Mouse (Mus musculus): ENCODE data around the gene Arl9.
"Not testable (repeated sequence)": the region's sequence is repeated elsewhere in the genome, so short reads cannot be mapped to it uniquely, and the experiment has no call there.

Arl9 gene

DNA sequence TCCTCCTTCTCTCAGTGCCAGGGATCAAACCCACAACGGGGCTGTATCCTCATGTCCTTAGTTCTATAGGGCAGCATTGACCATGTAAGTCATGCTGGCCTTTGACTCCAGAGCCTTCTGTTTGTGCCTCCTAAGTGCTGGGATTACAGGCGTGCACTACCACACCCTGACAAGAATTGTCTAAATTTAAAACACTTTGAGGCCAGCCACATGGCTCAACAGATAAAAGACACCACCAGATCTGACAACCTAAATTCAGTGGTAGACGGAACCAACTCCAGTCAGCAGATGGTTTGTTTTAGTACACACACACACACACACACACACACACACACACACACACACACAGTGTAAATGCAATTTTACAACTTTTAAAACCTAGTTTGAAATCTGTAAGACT is 24.2 kb downstream of the Arl9 start:
- DNase-seq, result no peak

DNA sequence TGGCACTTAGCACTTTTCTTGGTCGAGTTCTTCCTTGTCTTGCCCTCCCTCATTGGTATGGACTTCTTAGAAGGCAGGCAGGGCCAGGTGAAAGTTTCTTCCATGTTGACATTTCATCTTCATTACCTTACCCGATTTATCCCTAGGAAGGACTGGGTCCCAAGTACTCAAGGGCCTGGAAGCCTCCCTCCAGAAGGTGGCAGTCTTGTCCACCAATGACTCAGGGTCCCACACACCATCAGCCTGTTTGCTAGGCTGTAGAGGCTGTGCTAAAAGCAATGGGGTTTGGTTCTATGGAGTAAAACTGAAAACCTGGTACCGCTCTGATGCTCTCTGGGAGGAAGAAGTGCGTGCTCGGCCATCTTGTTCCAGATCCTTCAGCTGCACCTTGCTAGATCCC is 25.9 kb downstream of the Arl9 start:
- DNase-seq, result no peak

- not testable (repeated sequence) for DNase-seq
Observed at GRCm38 (mm10) chr5:77035101-77035500, 31.2 kb downstream of the Arl9 start.

GRCm38 (mm10) chr5:77038451-77038850 is 34.6 kb downstream of the Arl9 start:
- no peak for DNase-seq

- no peak for DNase-seq
Observed at GRCm38 (mm10) chr5:77039391-77039790, 35.5 kb downstream of the Arl9 start.

- DNase-seq, result no peak
Observed at GRCm38 (mm10) chr5:77044362-77044761, 40.5 kb downstream of the Arl9 start.

DNA sequence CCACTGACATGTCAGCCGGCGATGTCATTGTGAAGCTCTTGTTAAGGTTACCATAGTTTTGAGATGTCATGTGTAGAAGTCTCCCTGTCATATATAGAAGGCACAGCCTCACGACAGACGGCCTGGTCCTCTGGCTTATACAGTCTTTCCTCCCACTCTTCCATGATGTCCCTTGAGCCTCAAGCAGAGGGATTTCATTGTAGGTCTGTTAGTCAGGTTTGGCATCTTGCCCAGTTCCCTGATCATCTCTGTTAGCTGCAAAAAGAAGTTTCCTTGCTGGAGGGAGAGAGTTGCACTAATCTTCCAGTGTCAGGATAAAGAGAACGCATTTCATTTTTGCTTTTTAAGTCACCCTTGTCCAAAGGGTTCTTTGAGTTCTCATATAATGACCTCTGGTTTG is 48.8 kb downstream of the Arl9 start:
- DNase-seq, result no peak

- DNase-seq, result no peak
Observed at GRCm38 (mm10) chr5:77056881-77057440, 53.1 kb downstream of the Arl9 start.

Data from right cerebral cortex, postnatal 25 days (tissue).